Mouse (Mus musculus) urinary bladder, postnatal 4 days (tissue): Measurements from ENCODE around the gene Vsig2.

ENCODE experiments used
- DNase-seq, 2 experiments: peaks; one replicate each; pipeline ENCODE4 v3.0.0; 2021 to 2022; ENCODE audit warnings: low spot score in 2 of 2

The Vsig2 gene

DNA sequence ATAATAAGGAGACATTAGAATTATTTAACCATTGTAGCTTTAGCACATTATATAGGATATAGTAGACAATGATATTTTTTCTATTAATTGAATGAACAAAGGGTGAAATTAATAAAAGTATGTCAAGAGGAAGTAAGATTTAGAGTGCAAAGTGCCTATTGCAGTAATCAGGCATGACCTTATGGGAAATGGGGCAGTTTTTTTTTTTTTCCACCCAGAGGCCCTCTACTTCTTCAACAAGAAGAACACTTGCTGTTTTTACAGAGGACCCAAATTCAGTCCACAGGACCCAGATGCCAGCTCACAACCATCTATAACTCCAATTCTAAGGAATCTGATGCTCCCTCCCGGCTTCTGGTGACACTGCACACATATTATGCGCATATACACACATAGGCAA, 21.6 kb downstream of the Vsig2 start:
- no peak for DNase-seq

DNA sequence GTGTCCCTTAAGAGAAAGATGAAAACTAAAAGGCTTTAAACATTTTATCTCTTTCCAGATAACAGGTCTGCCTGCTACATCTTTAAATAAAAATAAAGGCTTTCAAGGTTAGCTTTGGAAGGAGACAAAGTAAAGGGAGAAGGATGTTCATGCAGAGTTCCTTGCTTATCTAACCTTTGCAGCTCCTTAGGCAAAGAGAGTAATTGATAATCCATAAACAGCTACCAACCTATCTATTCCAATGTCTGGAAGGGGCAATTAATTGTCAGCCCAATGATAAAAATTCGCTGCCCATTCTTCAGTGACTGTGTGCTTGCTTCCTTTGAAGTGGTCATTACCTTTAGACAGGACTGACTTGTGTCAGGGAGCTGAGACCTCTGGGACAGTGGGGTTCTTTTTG, 24.8 kb downstream of the Vsig2 start:
- DNase-seq = no peak

DNA sequence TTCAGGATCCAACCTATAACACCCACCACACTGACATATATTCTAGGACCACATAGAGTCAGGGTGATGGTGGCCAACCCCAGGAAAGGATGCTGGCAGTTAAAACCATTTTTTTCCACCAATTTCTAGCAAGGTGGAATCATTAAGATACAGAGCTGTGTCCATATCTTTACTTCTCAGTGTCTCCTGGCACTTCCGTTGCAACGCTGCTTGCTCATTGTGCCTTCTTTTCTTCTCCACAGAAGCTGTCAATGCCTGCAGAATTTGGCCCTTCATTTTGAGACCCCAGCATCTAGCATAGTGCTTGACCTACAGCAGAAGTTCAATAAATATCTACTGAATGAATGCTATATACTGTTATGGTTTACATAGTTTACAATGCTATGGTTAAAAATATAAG, 28.0 kb downstream of the Vsig2 start:
- no peak for DNase-seq

DNA sequence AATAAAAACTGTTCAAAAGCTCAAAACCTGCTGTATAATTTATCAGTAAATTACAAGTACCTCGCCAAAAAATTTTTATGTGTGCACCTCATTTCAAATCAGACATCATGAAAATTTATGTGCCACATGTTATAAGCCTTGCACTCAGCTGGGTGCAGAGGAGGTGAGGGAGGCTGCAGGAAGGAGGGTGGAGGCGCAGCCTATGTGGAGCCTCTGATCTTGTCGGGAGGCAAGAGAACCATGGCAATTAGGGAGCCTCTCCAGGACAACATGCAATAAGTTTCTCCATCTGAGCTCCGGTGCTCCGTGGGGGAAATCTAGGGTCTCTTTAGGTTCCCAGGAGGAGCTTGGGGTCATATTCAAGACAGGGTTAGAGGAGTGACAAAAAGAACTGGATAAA, 28.4 kb downstream of the Vsig2 start:
- no peak for DNase-seq

DNA sequence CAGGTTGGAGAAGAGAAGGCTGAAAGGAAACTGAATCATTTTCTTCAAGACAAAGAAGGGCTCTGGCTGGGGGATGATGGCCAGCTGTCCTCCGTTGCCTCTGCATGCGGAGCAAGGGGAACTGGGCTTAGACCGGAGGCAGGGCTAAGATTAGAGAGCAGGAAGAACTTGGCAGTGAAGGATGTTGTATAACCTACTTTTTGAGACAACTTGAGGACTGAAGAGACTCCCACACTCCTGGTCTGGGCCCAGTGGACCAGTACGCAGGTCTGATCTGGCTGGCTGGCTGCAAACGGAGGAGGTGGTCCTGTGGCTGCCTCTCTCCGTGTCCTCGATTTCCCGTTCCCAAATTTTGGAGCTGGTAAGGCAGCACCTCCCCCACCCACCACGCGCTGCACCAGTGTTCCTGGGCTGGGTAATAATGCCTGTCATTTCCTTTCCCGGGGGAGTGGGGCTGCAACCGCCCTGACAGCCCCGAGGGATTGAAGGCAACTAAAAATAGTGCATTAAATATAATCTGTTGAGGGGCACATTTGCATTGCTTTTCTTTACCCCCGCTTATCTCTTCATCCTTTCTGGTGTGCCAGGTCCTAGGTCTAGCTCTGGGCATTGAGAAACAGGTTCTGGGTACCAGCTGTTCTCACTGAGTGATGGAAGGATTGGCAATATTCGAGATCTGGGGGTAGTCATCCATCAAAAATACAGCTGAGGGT, 29.0 kb downstream of the Vsig2 start:
- no peak for DNase-seq

DNA sequence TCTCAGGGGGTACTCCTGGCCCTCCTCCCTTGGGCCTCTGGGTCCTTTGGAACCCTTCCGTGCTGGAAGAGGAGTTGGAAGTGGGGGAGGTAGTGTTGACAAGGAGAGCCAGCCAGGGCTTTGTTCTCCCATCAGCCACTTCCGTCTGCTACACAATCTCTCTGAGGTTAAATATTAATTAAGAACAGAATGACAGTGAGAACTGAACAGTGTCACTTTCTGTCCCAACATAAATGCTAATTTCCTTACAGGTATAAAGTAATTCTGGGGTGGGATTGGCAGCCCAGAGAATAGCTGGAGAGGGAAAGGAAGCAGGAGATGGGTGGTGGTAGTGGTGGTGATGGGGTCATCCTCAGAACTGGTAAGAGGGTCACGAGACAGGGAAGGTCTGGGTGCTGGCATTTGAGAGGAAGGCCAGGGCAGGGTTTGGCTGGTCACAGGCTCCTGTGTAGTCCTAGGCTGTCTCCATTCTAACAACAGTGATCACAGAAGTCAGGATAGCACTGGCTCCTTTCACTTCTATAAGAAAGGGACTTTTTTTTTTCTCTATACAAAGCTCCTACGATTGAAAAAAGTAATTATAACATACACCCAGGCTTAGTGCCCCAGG, 29.7 kb downstream of the Vsig2 start:
- no peak for DNase-seq

DNA sequence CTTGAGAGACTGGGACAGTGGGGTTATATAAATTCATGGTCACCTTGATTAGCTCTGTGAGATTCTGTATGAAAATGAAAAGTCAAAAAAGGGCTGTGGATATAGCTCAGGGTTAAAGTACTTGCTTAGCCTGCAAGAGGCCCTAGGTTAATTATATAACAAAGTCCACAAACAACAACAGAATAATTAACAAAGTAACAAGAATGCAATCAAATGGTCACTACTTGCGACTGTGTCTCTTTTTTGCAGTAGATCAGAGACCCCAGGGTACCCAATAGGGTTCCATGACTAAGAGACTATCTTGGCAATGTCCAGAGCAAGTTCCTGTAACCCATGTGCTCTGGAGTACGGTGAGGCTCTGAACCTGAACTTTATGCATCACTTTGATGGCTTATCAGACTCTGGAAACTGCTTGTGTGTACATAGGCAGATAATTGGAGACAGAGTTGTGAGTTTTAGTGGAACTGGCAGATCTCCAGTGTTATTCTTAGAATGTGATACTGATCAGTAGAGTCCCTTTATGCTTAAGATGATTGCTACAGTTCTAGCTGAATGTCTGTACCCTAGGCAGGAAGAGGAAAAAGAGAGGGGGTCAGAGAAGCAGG, 30.3 kb downstream of the Vsig2 start:
- DNase-seq = no peak

DNA sequence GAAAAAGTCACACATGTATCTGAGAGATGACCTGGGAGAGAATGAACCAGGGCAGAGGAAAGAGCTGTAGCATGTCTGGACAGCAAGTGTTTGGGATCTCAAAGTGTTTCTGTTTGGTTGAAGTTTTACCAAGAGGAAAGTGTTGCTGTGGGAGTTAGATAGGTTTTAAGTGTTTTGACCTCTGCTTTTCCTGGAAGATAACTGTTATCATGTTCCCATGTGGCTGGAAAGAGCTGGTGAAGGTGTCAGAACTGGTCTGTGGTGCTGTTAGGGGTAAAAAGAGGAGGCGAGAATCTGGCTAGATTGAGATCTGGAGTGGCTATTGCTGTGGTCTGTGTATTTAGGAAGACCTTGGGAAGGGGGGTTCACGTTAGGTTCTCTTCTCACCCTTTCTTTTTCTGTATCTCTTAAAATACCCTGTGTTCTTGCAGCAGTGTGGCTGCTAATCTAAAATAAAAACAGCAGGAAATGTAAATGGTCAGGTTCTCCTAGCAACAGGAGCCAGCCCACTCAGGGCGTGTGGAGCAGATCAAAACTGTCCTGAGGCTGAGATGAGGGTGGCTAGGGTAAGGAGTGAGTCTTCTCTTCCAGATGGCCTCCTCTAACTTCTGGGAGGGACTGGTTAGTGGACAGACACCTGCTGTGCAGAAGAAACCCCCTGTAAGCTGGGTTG, 33.3 kb downstream of the Vsig2 start:
- no peak for DNase-seq

DNA sequence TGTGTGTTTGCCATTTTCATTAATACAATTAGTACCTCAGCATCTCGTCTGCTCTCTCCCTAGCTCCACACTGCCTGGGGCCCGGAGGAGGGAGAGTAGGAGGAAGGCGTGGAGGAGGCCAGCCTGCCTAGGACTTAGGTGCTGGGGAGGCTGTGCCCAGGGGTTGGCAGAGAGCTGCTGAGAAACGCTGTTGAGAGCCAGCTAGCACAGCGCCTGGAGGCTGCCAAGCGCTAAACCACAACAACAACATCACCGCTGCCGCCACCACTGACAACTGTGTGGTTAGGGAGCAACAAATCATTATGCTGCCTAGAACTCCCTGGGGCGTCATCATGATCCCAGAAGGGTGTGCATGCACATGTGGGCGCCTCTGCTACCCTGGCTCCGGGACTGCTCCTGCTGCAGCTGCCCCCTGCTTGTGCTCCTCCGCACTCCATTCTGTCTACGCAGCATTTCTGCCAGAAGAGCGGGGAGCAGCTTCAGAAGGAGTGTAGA, 37.4 kb downstream of the Vsig2 start:
- no peak for DNase-seq

DNA sequence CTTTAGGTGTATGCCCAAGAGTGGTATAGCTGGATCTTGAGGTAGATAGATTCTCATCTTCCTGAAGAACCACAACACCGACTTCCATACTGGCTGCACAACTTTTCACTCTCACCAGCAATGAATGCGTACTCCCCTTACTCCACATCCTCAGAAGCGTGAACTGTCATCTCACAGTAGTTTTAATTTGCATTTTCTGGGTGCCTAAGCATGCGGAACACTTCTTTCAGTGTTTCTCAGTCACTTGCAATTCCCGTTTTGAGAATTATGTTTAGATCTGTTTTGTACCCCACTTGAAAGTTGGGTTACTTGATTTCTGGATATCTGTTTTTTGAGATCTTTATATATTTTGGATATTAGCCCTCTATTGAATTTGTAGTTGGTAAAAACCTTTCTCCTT, 44.5 kb downstream of the Vsig2 start:
- DNase-seq = no peak

DNA sequence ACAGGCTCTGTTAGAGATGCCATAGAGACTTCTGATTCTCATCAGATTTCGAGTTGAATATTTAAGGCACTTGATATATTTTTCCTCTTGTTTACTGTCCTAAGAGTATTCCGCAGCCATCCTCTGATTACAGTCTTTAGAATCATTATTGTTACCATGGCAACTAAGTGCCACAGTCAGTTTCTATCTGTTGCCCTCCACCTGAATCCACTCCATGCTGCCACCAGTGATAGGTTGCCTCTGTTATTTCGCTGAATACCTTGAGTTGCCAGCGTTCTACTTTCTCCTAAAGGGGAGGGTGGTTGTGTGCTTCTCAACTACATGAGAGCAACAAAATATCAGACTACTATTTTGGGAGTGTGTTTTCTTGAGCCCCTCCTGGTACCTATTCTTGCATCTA, 47.7 kb downstream of the Vsig2 start:
- DNase-seq = no peak

DNA sequence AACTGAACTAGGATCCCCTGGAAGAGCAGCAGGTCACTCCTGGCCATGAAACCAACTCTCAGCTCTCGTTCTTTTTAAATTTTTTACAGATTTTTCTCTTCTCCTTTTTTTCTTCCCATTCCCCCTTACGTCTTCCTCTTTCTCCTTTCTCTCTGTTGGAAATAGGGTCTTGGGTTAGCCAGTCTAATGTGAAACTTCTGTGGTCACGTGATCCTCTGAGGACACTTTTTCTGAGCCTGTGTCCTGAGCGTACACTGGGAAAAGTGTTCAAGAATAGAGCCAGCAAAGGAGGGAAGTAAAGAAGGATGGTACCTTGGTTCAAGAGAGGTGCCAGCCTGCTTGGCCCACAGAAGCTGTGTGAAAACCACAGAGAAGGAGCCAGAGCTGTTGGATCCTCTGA, 51.3 kb downstream of the Vsig2 start:
- DNase-seq = no peak

DNA sequence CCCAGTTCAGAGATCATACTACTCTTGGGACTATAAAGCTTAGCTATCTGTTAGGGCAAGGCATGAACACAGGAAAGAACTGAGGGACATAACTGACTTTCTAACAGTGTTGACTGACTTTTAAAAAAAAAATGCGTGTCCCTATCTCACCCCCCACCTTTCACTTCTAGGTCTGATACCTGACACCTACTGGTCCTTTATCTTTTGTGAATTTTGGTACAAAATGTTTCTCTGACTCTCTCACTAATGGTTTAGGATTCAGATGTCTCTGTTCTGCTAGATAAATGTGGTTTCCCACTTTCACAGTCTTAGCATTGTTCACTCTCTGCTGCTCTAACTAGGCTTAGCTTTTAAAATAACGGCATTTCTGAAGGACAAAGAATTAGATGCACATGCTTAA, 53.0 kb downstream of the Vsig2 start:
- no peak for DNase-seq

DNA sequence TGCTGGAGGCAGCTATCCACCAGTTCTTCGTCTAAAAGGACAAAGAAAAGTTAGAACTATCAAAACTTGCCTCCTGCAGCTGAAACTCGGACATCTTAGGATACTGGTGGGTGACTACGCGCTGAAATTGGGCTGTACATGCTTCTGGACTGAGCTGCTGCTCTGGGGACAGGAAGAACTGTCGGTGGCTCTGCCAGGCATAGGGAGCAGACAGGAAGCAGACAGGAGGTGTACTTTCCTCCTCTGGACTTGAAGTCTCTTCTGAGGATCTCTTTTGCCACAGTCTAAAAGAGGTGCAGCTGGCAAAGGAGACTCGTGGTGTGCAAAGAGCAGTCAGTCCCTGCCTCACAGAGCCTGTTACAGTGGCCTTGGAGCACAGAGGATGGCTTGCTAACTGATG, 53.6 kb downstream of the Vsig2 start:
- DNase-seq = no peak

DNA sequence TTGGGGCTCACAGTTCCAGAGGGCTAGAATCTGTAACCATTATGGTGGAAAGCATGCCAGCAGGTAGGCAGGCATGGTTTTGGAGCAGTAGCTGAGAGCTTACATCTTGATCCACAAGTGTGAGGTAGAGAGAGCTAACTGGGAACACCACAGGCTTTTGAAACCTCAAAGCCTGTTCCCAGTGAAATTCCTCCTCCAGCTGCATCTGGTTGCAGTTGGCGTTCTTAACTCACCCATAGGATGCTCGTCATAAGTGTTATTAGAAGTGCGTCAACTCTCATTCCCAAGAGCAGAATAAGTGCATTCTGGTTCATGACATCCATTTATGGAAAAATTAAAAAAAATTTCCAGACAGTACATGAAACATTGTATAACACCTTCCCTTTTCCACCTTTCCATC, 54.6 kb downstream of the Vsig2 start:
- no peak for DNase-seq
